Mouse (Mus musculus) ovary, adult 18-20 months (tissue): Measurements from ENCODE around the gene Olfr1313.
"Not testable (repeated sequence)": the region's sequence is repeated elsewhere in the genome, so short reads cannot be mapped to it uniquely, and the experiment has no call there.

Source experiments
- DNase-seq: peaks from one replicate; pipeline ENCODE4 v3.0.0; 2022; ENCODE audit warnings: low spot score, mixed read lengths

The Olfr1313 gene

GRCm38 (mm10) chr2:112077743-112078142, at the start of gene Olfr1313:
Gene Olfr1313 (minus strand): TSS chr2:112077843.
- no peak for DNase-seq

GRCm38 (mm10) chr2:112115340-112115739, 37.7 kb upstream of the Olfr1313 start, which contains the start of gene Olfr1315-ps1:
Gene Olfr1315-ps1 (minus strand): TSS chr2:112115440.
- DNase-seq: no peak

GRCm38 (mm10) chr2:112096681-112097080, 19.0 kb upstream of the Olfr1313 start, which contains the start of gene Olfr1314:
Gene Olfr1314 (minus strand): TSS chr2:112096781.
- no peak for DNase-seq

- no peak for DNase-seq
Observed at GRCm38 (mm10) chr2:112050138-112050537, 27.5 kb downstream of the Olfr1313 start, which contains the start of gene Olfr1312. Gene Olfr1312 (minus strand): TSS chr2:112050238.

GRCm38 (mm10) chr2:112026971-112027370, 50.7 kb downstream of the Olfr1313 start:
- not testable (repeated sequence) for DNase-seq

- DNase-seq: no peak
Observed at GRCm38 (mm10) chr2:112024312-112024711, 53.3 kb downstream of the Olfr1313 start, which contains the start of gene Olfr1311. Gene Olfr1311 (minus strand): TSS chr2:112024412.
